Mouse (Mus musculus): Measurements from ENCODE around the gene Sec11a.
"Not testable (repeated sequence)": the region's sequence is repeated elsewhere in the genome, so short reads cannot be mapped to it uniquely, and the experiment has no call there.

The Sec11a gene

GRCm38 (mm10) chr7:80991589-80991988 is 44.0 kb upstream of the Sec11a start:
- no peak overlapping the region for H3K4me3 ChIP-seq (replicated peaks; ENCODE audit: low read length)
- H3K9me3 ChIP-seq (ENCODE audit: low read length): no peaks in the 10 kb centered on the region
- no peaks in the 10 kb centered on the region for H3K36me3 ChIP-seq (ENCODE audit: insufficient read depth, low read length)
- no peak for TF ChIP-seq NANOG (IDR thresholded peaks at IDR 0.05; ENCODE audit: borderline replicate concordance, low read length)
- no peak for TF ChIP-seq POU5F1 (IDR thresholded peaks at IDR 0.05; ENCODE audit: borderline replicate concordance, low read length)
- TF ChIP-seq CTCF (conservative IDR thresholded peaks at IDR 0.05; ENCODE audit: low read length): no peak
- H3K27me3 ChIP-seq (ENCODE audit: insufficient read depth, low read length): peaks cover 13% of the 10 kb centered on the region; the same call in 1 of the 2 replicates
- H3K4me1 ChIP-seq (replicated peaks; ENCODE audit: low read depth, low read length): peaks cover 31% of the 10 kb centered on the region

GRCm38 (mm10) chr7:80990276-80990675 is 42.7 kb upstream of the Sec11a start:
- Histone ChIP-seq H3K9me3 (ENCODE audit: low read length) (no peaks in the 10 kb centered on the region), H3K36me3 (ENCODE audit: insufficient read depth, low read length) (no peaks in the 10 kb centered on the region), H3K4me3 (replicated peaks; ENCODE audit: low read length) (no peak overlapping the region), H3K4me1 (replicated peaks; ENCODE audit: low read depth, low read length) (peaks cover 26% of the 10 kb centered on the region), H3K27me3 (ENCODE audit: insufficient read depth, low read length) (peaks cover 13% of the 10 kb centered on the region; the same call in 1 of the 2 replicates)
- TF ChIP-seq CTCF (conservative IDR thresholded peaks at IDR 0.05; ENCODE audit: low read length) (no peak), NANOG (IDR thresholded peaks at IDR 0.05; ENCODE audit: borderline replicate concordance, low read length) (no peak), POU5F1 (IDR thresholded peaks at IDR 0.05; ENCODE audit: borderline replicate concordance, low read length) (no peak)

- TF ChIP-seq CTCF (conservative IDR thresholded peaks at IDR 0.05; ENCODE audit: low read length) (no peak), POU5F1 (IDR thresholded peaks at IDR 0.05; ENCODE audit: borderline replicate concordance, low read length) (no peak), NANOG (IDR thresholded peaks at IDR 0.05; ENCODE audit: borderline replicate concordance, low read length) (no peak)
- H3K4me1 ChIP-seq (replicated peaks; ENCODE audit: low read depth, low read length): peaks cover 14% of the 10 kb centered on the region
- H3K36me3 ChIP-seq (ENCODE audit: insufficient read depth, low read length): no peaks in the 10 kb centered on the region
- H3K9me3 ChIP-seq (ENCODE audit: low read length): no peaks in the 10 kb centered on the region
- peaks cover 13% of the 10 kb centered on the region; the same call in 1 of the 2 replicates for H3K27me3 ChIP-seq (ENCODE audit: insufficient read depth, low read length)
- no peak overlapping the region for H3K4me3 ChIP-seq (replicated peaks; ENCODE audit: low read length)
Measured at GRCm38 (mm10) chr7:80987805-80988625, 40.4 kb upstream of the Sec11a start.

- H3K27me3 ChIP-seq (ENCODE audit: insufficient read depth, low read length): peaks cover 6% of the 10 kb centered on the region; the same call in 1 of the 2 replicates
- peaks cover under 1% of the 10 kb centered on the region for H3K4me1 ChIP-seq (replicated peaks; ENCODE audit: low read depth, low read length)
Measured at GRCm38 (mm10) chr7:80986458-80987187, 39.0 kb upstream of the Sec11a start.

GRCm38 (mm10) chr7:80980566-80980965 is 33.0 kb upstream of the Sec11a start:
- TF ChIP-seq CTCF (conservative IDR thresholded peaks at IDR 0.05; ENCODE audit: low read length) (no peak), NANOG (IDR thresholded peaks at IDR 0.05; ENCODE audit: borderline replicate concordance, low read length) (no peak), POU5F1 (IDR thresholded peaks at IDR 0.05; ENCODE audit: borderline replicate concordance, low read length) (no peak)
- Histone ChIP-seq H3K9me3 (ENCODE audit: low read length) (no peaks in the 10 kb centered on the region), H3K27me3 (ENCODE audit: insufficient read depth, low read length) (no peaks in the 10 kb centered on the region), H3K36me3 (ENCODE audit: insufficient read depth, low read length) (no peaks in the 10 kb centered on the region), H3K4me1 (replicated peaks; ENCODE audit: low read depth, low read length) (peaks cover 10% of the 10 kb centered on the region), H3K4me3 (replicated peaks; ENCODE audit: low read length) (peak overlapping the region; percentile 60)

More at GRCm38 (mm10) chr7:80986458-80987187, 39.0 kb upstream of the Sec11a start:
- Histone ChIP-seq H3K36me3 (ENCODE audit: insufficient read depth, low read length) (no peaks in the 10 kb centered on the region), H3K4me3 (replicated peaks; ENCODE audit: low read length) (no peak overlapping the region), H3K9me3 (ENCODE audit: low read length) (no peaks in the 10 kb centered on the region)
- TF ChIP-seq POU5F1 (IDR thresholded peaks at IDR 0.05; ENCODE audit: borderline replicate concordance, low read length): no peak
- TF ChIP-seq NANOG (IDR thresholded peaks at IDR 0.05; ENCODE audit: borderline replicate concordance, low read length): no peak
- no peak for TF ChIP-seq CTCF (conservative IDR thresholded peaks at IDR 0.05; ENCODE audit: low read length)

- not testable (repeated sequence) for H3K9me3 ChIP-seq (ENCODE audit: low read length); H3K36me3 ChIP-seq (ENCODE audit: insufficient read depth, low read length); H3K4me1 ChIP-seq (replicated peaks; ENCODE audit: low read depth, low read length); H3K4me3 ChIP-seq (replicated peaks; ENCODE audit: low read length); H3K27me3 ChIP-seq (ENCODE audit: insufficient read depth, low read length)
Measured at GRCm38 (mm10) chr7:80973638-80974015, 26.0 kb upstream of the Sec11a start.

- H3K36me3 ChIP-seq (ENCODE audit: insufficient read depth, low read length); H3K4me3 ChIP-seq (replicated peaks; ENCODE audit: low read length); H3K27me3 ChIP-seq (ENCODE audit: insufficient read depth, low read length); H3K9me3 ChIP-seq (ENCODE audit: low read length); H3K4me1 ChIP-seq (replicated peaks; ENCODE audit: low read depth, low read length): not testable (repeated sequence)
Measured at GRCm38 (mm10) chr7:80972920-80973637, 25.5 kb upstream of the Sec11a start.

- no peak for TF ChIP-seq CTCF (conservative IDR thresholded peaks at IDR 0.05; ENCODE audit: low read length)
Measured at GRCm38 (mm10) chr7:80972082-80972481, 24.5 kb upstream of the Sec11a start.

More at GRCm38 (mm10) chr7:80972082-80972481, 24.5 kb upstream of the Sec11a start:
- no peaks in the 10 kb centered on the region for H3K36me3 ChIP-seq (ENCODE audit: insufficient read depth, low read length)
- no peak overlapping the region for H3K4me3 ChIP-seq (replicated peaks; ENCODE audit: low read length)
- no peaks in the 10 kb centered on the region; the same call in 1 of the 2 replicates for H3K27me3 ChIP-seq (ENCODE audit: insufficient read depth, low read length)
- H3K4me1 ChIP-seq (replicated peaks; ENCODE audit: low read depth, low read length): 0 out of 2 replicates have a peak, but pooled peaks cover under 1% of the 10 kb centered on the region
- peaks cover 5% of the 10 kb centered on the region; the same call in 1 of the 2 replicates for H3K9me3 ChIP-seq (ENCODE audit: low read length)

Measured in E14TG2a.4 (cell line).